Mouse (Mus musculus): ENCODE results near the gene Gchfr. TPM values are rescaled to one million over a fixed set of nuclear protein-coding genes. Genes with fewer than 3 reads are reported as not detected.

The Gchfr gene
- polyA plus RNA-seq, 1 experiment from 2014 or later = 9.9 TPM

- H3K9me3 ChIP-seq (replicated peaks; ENCODE audit: control insufficient read depth, low read length) = no peaks in the 10 kb centered on the region
- no peaks in the 10 kb centered on the region for H3K36me3 ChIP-seq (ENCODE audit: control insufficient read depth, insufficient read depth, low read length)
- H3K27me3 ChIP-seq (ENCODE audit: control insufficient read depth, insufficient read depth, low read length) = no peaks in the 10 kb centered on the region
- no peak overlapping the region for H3K27ac ChIP-seq (ENCODE audit: low read length)
- H3K4me1 ChIP-seq (ENCODE audit: control insufficient read depth, insufficient read depth, low read length) = 0 out of 2 replicates have a peak, but pooled peaks cover 3% of the 10 kb centered on the region
- H3K4me2 ChIP-seq (ENCODE audit: low read depth, low read length) = peak overlapping the region; percentile 67
- ATAC-seq (ENCODE audit: insufficient read depth, low FRiP score) = peak; percentile 87
- WGBS = 7% methylated on average over 15 of the region's 15 CpGs
- peak overlapping the region; percentile 41 for H3K4me3 ChIP-seq (replicated peaks; ENCODE audit: low read length)
- H3K9ac ChIP-seq (ENCODE audit: low read length) = 0 out of 2 replicates have a peak overlapping the region, but pooled peaks have one; percentile 36
Measured at GRCm38 (mm10) chr2:119189029-119189710, 21.6 kb downstream of the Gchfr start.

- H3K9me3 ChIP-seq (replicated peaks; ENCODE audit: control insufficient read depth, low read length) = no peaks in the 10 kb centered on the region
- 0 out of 2 replicates have a peak, but pooled peaks cover 3% of the 10 kb centered on the region for H3K4me1 ChIP-seq (ENCODE audit: control insufficient read depth, insufficient read depth, low read length)
- H3K4me3 ChIP-seq (replicated peaks; ENCODE audit: low read length) = no peak overlapping the region
- no peaks in the 10 kb centered on the region for H3K27me3 ChIP-seq (ENCODE audit: control insufficient read depth, insufficient read depth, low read length)
- H3K4me2 ChIP-seq (ENCODE audit: low read depth, low read length) = no peak overlapping the region
- no peaks in the 10 kb centered on the region for H3K36me3 ChIP-seq (ENCODE audit: control insufficient read depth, insufficient read depth, low read length)
- H3K9ac ChIP-seq (ENCODE audit: low read length) = no peak overlapping the region
- no peak overlapping the region for H3K27ac ChIP-seq (ENCODE audit: low read length)
- 75% methylated on average over 5 of the region's 5 CpGs for WGBS
- no peak for ATAC-seq (ENCODE audit: insufficient read depth, low FRiP score)
Measured at GRCm38 (mm10) chr2:119190969-119191368, 23.4 kb downstream of the Gchfr start.

GRCm38 (mm10) chr2:119194140-119194539, 26.6 kb downstream of the Gchfr start:
- no peak for ATAC-seq (ENCODE audit: insufficient read depth, low FRiP score)
- H3K36me3 ChIP-seq (ENCODE audit: control insufficient read depth, insufficient read depth, low read length) = no peaks in the 10 kb centered on the region
- WGBS = 85% methylated on average over 5 of the region's 5 CpGs
- H3K9ac ChIP-seq (ENCODE audit: low read length) = no peak overlapping the region
- H3K4me3 ChIP-seq (replicated peaks; ENCODE audit: low read length) = no peak overlapping the region
- H3K4me2 ChIP-seq (ENCODE audit: low read depth, low read length) = no peak overlapping the region
- peak overlapping the region; percentile 38 for H3K27ac ChIP-seq (ENCODE audit: low read length)
- H3K27me3 ChIP-seq (ENCODE audit: control insufficient read depth, insufficient read depth, low read length) = no peaks in the 10 kb centered on the region
- no peaks in the 10 kb centered on the region for H3K9me3 ChIP-seq (replicated peaks; ENCODE audit: control insufficient read depth, low read length)
- 0 out of 2 replicates have a peak, but pooled peaks cover 2% of the 10 kb centered on the region for H3K4me1 ChIP-seq (ENCODE audit: control insufficient read depth, insufficient read depth, low read length)

- WGBS = 46% methylated on average over 4 of the region's 4 CpGs
- no peak overlapping the region for H3K27ac ChIP-seq (ENCODE audit: low read length)
- no peak overlapping the region for H3K4me3 ChIP-seq (replicated peaks; ENCODE audit: low read length)
- no peak overlapping the region for H3K9ac ChIP-seq (ENCODE audit: low read length)
- no peaks in the 10 kb centered on the region for H3K9me3 ChIP-seq (replicated peaks; ENCODE audit: control insufficient read depth, low read length)
- ATAC-seq (ENCODE audit: insufficient read depth, low FRiP score) = no peak
- H3K4me1 ChIP-seq (ENCODE audit: control insufficient read depth, insufficient read depth, low read length) = no peaks in the 10 kb centered on the region
- H3K27me3 ChIP-seq (ENCODE audit: control insufficient read depth, insufficient read depth, low read length) = no peaks in the 10 kb centered on the region
- H3K36me3 ChIP-seq (ENCODE audit: control insufficient read depth, insufficient read depth, low read length) = no peaks in the 10 kb centered on the region
- no peak overlapping the region for H3K4me2 ChIP-seq (ENCODE audit: low read depth, low read length)
Measured at GRCm38 (mm10) chr2:119196316-119197108, 28.9 kb downstream of the Gchfr start.

- no peak for ATAC-seq (ENCODE audit: insufficient read depth, low FRiP score)
- no peak overlapping the region for H3K4me3 ChIP-seq (replicated peaks; ENCODE audit: low read length)
- no peak overlapping the region for H3K9ac ChIP-seq (ENCODE audit: low read length)
- H3K27ac ChIP-seq (ENCODE audit: low read length) = no peak overlapping the region
- H3K4me2 ChIP-seq (ENCODE audit: low read depth, low read length) = no peak overlapping the region
- WGBS = 61% methylated on average over 1 of the region's 1 CpGs
- H3K36me3 ChIP-seq (ENCODE audit: control insufficient read depth, insufficient read depth, low read length) = no peaks in the 10 kb centered on the region
- peaks cover under 1% of the 10 kb centered on the region; the same call in 1 of the 2 replicates for H3K4me1 ChIP-seq (ENCODE audit: control insufficient read depth, insufficient read depth, low read length)
- H3K27me3 ChIP-seq (ENCODE audit: control insufficient read depth, insufficient read depth, low read length) = no peaks in the 10 kb centered on the region
- H3K9me3 ChIP-seq (replicated peaks; ENCODE audit: control insufficient read depth, low read length) = no peaks in the 10 kb centered on the region
Measured at GRCm38 (mm10) chr2:119197493-119197892, 29.9 kb downstream of the Gchfr start.

- Histone ChIP-seq H3K4me1 (ENCODE audit: control insufficient read depth, insufficient read depth, low read length) (peaks cover 6% of the 10 kb centered on the region), H3K4me3 (replicated peaks; ENCODE audit: low read length) (no peak overlapping the region), H3K9me3 (replicated peaks; ENCODE audit: control insufficient read depth, low read length) (no peaks in the 10 kb centered on the region), H3K9ac (ENCODE audit: low read length) (no peak overlapping the region; the same call in 1 of the 2 replicates), H3K4me2 (ENCODE audit: low read depth, low read length) (no peak overlapping the region), H3K27ac (ENCODE audit: low read length) (no peak overlapping the region), H3K36me3 (ENCODE audit: control insufficient read depth, insufficient read depth, low read length) (no peaks in the 10 kb centered on the region), H3K27me3 (ENCODE audit: control insufficient read depth, insufficient read depth, low read length) (no peaks in the 10 kb centered on the region)
- no peak for ATAC-seq (ENCODE audit: insufficient read depth, low FRiP score)
- 31% methylated on average over 1 of the region's 1 CpGs for WGBS
Measured at GRCm38 (mm10) chr2:119198049-119198448, 30.5 kb downstream of the Gchfr start.

- H3K27me3 ChIP-seq (ENCODE audit: control insufficient read depth, insufficient read depth, low read length) = no peaks in the 10 kb centered on the region
- ATAC-seq (ENCODE audit: insufficient read depth, low FRiP score) = no peak
- WGBS = 62% methylated on average over 3 of the region's 3 CpGs
- peaks cover 8% of the 10 kb centered on the region for H3K4me1 ChIP-seq (ENCODE audit: control insufficient read depth, insufficient read depth, low read length)
- H3K4me2 ChIP-seq (ENCODE audit: low read depth, low read length) = no peak overlapping the region
- no peaks in the 10 kb centered on the region for H3K36me3 ChIP-seq (ENCODE audit: control insufficient read depth, insufficient read depth, low read length)
- no peak overlapping the region for H3K27ac ChIP-seq (ENCODE audit: low read length)
- H3K9me3 ChIP-seq (replicated peaks; ENCODE audit: control insufficient read depth, low read length) = no peaks in the 10 kb centered on the region
- no peak overlapping the region for H3K9ac ChIP-seq (ENCODE audit: low read length)
- no peak overlapping the region for H3K4me3 ChIP-seq (replicated peaks; ENCODE audit: low read length)
Measured at GRCm38 (mm10) chr2:119198934-119199333, 31.4 kb downstream of the Gchfr start.

GRCm38 (mm10) chr2:119202914-119203453, 35.4 kb downstream of the Gchfr start:
- no peak overlapping the region for H3K4me3 ChIP-seq (replicated peaks; ENCODE audit: low read length)
- no peak for ATAC-seq (ENCODE audit: insufficient read depth, low FRiP score)

More at GRCm38 (mm10) chr2:119202914-119203453, 35.4 kb downstream of the Gchfr start:
- Histone ChIP-seq H3K9me3 (replicated peaks; ENCODE audit: control insufficient read depth, low read length) (no peaks in the 10 kb centered on the region), H3K4me1 (ENCODE audit: control insufficient read depth, insufficient read depth, low read length) (peaks cover 11% of the 10 kb centered on the region), H3K27me3 (ENCODE audit: control insufficient read depth, insufficient read depth, low read length) (no peaks in the 10 kb centered on the region), H3K9ac (ENCODE audit: low read length) (no peak overlapping the region), H3K27ac (ENCODE audit: low read length) (no peak overlapping the region), H3K4me2 (ENCODE audit: low read depth, low read length) (no peak overlapping the region), H3K36me3 (ENCODE audit: control insufficient read depth, insufficient read depth, low read length) (no peaks in the 10 kb centered on the region)
- WGBS = 39% methylated on average over 5 of the region's 5 CpGs
